Mouse (Mus musculus): ENCODE data around the gene Mfsd9.

Gene Mfsd9

DNA sequence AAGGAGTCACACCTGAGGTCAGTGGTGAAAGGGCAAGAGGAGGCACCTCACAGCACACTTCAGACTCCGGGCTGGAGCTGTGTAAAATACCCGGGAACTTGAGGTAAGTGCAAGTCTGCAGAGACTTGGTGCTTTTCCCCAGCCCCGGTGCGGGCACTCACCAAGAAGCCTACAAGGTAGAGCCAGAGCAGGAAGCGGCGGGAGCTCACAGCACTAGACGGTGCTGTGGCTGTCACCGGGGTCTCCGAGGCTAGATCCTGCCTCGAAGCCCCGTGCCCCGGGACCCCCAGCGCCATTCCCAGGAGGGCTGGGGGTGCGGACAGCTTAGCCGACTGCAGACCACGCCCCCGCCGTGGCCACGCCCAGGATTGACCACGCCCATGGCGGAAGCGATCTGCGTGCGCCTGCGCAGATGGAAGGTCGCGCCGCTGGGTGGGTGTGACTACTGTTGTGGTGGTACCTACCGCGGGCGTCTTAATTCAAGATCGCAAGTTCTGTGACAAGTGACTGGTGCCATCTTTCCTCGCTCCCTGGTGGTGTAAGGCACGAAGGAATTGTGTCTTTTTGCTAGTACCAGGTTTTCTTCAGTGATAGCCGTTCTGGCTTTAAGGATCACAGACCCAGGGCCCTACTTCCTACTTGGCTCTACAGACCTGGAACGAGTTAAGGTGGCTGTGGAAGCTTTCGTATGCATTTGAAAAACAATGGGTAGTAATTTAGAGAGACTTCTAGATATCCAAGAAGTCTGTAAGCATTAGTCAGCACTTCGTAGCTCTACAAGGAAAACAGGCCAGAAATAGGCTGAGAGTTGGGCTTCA, at the start of gene Mfsd9:
TSS of gene Mfsd9 (minus strand) at position 364 of the 818 bp plus-strand sequence.
- peak; percentile 96 for DNase-seq

DNA sequence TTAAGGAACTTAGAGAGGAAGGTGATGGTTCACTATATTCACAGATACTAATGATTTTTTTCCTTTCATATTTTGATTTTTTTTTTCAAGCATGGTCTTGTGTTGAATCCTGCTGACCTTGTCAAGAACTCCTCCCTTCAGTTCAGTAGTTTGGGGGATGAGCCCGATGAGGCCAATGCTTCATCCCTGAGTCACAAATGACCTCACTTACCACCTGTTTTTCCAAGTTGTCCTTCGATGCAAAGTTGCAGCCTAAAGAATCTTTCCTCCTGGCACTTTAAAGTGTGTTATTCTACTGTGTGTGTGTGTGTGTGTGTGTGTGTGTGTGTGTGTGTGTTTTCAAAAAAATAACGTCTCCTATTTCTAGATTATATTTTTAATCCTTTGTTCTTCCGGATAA, 45.0 kb upstream of the Mfsd9 start:
- DNase-seq, result no peak

DNA sequence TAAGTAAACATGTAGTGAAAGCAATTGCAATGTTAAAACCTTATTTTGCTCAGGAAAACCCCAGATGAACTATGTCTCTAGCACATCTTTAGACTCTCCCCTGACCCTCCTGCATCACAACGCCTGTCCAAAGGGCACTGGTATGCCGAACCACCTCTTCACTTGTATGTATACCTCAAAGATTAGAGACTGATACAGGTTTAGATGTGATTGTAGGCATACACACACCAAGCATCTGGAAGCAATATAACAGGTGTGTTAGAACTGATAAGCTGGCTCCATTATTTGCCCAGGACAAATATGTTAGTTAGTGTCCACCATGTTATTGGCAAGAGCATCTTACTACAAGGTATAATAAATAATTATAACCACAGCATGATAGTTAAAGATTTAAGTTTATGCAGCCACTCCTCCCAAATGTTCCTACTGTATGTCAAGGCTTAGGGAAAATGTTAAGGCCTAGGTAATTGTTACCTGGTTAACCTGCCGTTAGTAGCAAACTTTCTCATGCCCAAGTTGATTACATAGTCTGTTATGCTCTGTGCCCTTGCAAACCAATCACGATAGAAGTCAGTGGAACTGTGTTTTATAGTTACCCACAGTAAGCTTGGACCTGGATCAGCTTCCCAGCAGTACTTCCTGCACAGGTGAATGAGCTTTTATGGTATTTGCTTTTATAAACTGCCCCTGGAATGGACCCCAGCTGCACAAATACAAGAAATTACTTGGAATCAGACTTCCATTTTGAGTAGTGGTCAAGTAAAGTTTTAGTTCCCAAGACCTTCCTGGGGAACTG, 40.4 kb upstream of the Mfsd9 start:
- no peak for DNase-seq

DNA sequence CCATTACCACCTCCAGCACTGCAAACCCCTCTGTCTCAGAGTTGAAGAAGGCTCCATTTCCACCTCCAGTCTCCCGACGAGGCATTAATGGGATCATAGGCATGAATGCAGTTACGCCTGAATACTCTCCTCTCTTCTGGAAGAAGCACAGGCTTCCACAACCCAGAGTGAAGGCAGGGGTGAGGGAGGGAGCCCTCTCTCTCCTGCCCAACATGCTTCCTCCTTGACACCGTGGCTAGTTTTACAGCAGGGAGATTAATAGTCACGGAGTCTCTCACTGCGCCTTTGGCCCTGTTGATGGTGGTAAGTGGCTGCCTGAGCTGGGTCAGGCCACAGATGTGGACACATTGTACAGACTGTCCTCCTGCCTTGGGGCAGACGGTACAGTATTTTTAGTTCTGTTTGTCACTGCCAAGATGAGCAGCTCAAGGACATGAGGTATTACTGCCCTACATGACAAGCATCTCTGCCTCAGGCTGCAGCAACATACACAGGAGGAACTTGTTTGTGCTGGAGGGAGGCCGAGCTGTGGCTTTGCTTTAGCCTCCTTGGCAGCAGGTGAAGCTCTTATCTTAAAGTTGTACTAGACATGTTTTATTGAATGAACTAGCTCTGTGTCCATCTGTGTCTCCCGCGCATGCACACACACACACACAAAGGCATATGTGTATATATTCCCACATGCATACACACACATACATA, 38.9 kb upstream of the Mfsd9 start:
- no peak for DNase-seq

DNA sequence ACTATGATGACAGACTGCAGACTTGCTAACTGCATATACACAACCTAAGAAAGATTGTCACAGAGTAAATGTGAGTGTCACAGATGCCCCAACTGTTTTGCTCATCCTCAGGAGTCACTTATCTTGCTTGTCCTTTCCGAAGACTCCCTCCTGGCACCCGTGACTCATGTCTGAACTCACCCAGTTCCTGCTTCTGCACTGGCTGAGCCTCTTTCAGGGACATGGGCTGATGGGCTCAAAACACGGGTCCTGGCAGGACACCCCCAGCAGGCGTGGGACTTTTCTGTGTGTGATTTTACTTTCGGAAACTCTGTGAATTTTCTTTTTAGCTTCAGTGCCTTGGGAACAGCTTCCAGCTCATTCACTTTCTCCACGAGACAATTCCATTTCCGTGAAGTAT, 35.3 kb upstream of the Mfsd9 start:
- DNase-seq, result no peak

DNA sequence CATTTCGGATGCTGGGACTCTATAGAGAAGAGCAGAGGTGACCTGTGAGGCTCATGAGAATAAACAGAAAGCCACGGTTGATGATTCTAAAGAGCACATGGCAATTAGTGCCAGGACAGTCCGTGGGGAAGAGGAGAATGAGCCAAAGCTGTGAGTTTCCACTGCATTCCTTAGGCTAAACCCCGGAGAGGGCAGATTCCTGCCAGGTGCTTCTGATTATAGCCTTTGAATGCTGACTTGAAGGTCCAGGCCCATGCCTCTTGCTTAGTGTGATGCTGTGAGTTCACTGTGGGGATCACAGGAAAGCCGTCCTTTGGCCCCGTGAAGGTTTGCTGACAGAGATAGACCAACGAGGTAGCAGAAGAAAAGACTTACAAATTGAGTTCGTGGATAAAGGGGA, 34.4 kb upstream of the Mfsd9 start:
- no peak for DNase-seq

DNA sequence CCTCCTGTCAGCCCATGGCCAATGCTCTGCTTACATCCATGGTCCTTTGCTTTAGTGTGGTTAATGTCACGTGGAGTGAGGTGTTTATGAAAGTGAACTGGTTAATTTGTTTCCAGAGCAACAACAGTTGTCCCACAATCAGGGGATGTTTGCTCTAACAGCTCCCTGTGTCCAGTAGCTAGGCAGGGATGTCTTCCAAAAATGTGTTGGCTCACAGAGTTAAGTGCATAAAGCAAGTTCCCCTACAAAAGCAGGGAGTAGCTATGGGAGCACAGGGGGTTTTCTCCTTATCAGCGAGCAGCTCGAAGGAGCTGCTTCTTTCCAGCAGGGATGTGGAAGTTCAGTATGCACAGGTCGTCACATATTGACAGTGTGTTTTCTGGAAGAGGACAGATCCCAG, 34.0 kb upstream of the Mfsd9 start:
- DNase-seq, result no peak

DNA sequence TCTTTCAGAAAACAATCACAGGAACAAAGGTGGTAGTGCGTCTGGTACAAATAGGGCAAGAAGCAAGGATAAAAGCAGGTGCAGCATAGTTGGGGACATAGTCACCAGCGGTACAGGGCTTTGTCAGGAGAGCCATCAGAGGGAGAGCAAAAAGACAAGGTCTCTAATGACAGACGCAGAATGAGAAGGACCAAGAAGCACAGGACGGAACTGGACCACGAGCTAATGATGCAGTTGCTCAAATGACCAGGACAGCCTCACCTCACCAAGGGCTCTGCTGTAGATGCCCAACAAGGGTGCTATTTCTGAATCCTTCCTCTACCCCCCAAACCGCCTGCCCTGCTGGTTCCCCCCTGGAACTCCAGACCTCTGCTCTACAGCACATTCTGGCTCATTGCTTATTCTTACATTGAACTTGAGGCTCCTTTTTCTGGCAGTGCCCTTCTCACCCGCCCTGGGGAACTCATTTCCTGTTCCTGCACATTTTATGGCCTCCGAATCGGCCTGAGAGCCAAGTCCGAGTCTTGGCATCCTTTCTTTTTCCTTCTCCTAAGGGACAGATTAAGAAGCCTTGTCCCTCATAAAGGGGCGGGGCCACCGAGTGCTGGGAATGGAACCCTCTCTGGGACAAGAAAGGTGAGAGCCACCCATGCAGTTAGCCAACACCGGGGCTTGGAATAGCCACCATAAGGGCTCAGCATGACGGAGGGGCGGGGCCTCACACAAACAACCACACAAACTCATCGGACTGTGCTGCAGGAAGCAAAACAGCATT, 24.8 kb upstream of the Mfsd9 start:
- no peak for DNase-seq

DNA sequence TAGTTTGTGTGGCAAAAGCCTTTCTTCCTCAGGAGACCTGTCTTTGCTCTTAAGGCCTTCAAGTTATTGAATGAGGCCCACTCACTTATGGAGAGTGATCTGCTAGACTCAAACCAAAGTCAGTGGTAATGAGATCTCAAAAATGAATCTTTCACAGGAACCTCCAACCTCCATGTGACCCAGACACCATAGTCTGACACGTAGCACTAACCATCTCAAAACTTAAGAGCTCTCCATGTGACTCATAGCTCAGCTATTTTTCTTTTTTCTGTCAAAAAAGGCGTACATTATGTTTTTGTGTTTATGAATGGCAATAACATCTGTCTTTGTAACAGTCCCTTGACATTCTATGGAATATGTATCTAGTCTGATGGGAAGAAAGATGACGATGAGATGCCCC, 18.2 kb upstream of the Mfsd9 start:
- no peak for DNase-seq

DNA sequence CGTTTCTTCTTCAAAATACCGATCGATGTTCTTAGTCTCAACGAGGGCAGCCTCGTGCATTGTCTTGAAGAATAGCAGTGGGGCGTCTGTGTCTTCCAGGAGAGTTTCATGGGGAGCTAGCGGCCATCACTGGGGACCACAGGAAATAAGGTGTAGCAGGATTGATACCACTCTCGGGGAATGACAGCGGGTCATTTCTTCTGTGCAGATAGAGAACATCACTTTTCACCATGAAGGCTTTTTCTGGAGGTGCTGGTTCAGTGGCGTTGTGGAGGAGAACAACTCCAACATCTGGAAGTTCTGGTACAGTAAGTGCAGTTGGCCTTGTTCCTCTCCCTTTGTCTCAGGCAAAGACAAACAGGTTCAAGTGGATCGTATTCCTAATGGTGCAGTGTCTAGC, 15.4 kb upstream of the Mfsd9 start:
- DNase-seq, result no peak

DNA sequence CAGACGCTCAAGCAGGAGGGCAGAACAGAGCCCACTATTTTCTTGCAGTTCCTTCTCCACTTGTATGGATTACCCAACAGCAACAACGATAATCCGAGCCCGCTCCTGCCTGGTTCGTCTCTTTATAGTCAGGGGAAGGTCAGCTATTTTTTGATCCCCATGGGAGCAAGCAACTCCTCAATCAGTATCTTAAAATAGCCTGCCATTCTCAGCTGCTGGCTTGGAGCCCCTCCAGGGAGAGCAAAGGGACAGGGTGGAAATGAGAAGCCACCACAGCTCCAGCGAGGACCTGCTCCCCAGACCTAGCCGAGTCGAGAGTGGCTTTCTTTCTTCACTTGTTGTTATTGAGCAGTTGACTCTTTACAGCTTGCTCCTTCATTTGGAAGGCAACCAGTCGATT, 14.9 kb upstream of the Mfsd9 start, which contains the start of gene Tmem182:
TSS of gene Tmem182 (plus strand) at position 251 of the 400 bp plus-strand sequence.
- DNase-seq, result no peak

DNA sequence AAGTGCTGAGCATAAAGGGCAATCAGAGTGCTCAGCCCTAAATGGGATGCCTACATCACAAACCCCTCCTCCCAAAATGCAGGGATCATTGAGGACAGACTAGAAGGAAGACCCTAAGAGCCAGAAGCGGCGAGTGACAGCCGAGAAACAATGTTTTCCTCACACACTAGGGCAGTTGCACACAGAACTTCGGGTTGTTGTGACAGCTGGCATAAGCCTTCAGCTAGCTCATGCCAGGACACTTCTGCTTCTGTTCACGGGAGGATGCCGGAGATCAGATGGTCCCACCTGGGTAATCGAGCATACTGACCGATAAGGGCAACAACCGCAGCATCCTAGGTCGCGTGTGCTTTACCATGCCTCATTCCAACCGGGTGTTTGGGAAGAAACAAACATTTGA, 13.6 kb upstream of the Mfsd9 start:
- DNase-seq, result no peak

DNA sequence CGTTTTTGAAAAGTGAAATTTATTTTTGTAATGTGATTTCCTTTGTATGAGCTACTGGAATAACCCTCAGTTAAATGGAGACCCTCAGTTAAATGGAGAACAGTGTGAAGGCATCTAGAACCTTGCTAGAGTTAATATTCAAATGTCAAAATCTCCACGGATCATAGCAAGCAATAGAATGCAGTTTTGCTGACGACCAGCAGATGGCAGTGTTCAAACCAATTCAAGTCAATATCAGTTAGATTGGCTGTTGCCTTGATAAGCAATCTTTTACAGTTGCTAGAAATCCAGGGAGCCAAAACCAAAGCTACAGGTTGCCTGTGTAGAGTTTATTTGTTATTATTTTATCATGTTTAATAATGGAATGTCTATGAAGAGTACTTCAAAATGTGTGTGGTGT, 12.3 kb upstream of the Mfsd9 start:
- peak; percentile 62 for DNase-seq

DNA sequence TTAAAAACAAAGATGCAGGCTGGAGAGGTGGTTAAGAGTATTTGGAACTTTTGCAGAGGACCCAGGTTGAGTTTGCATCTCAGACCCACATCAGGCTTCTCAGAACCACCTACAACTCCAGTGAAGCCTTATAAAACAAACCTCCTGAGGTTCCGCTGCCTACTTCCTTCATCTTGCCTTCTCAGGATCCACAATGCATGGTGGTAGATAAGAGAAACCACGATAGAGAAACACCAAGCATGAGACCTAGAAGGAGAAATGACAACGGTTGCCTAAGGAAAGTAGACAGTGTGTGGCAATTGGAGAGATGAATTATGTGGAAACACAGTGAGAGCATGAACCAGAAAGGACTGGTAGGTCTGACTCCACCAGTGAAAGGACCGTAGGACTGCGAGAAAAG, 10.4 kb upstream of the Mfsd9 start:
- no peak for DNase-seq

DNA sequence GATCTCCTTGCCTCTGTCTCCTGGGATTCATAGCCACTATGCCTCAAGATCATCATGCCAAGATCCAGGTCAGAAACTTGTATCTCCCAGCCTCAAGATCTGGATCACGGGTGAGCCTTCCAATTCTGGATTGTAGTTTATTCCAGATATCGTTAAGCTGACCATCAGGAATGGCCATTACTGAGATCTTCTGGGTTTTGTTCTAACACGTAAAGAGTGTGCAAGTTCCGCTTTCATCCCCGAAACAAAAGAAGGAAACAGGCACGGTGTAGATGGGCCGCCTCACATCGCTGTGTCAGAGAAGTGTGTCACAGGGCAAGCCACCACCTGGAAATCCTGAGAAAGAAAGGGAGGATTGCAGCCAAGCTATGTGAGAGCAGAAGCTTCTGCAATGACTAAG, 8.6 kb upstream of the Mfsd9 start:
- DNase-seq, result no peak

DNA sequence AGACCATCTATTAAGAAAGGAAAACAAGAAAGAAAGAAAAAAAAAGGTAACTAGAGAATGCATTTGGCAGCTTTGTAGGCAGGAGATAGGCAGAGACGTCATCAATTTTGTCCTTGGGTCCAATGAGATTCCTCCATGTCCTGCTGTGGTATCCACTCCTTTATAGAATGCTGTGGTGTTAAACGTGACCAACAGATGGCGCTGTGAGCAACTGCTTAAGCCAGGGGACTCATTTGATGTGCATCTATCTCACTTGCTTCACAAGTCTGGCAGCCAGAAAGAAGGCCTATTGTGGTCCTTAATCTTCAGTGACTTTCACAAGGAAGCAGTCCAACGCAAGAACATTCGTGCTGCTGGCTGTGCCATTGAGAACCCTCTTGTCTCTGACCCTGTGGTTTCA, 6.9 kb upstream of the Mfsd9 start:
- peak; percentile 78 for DNase-seq

DNA sequence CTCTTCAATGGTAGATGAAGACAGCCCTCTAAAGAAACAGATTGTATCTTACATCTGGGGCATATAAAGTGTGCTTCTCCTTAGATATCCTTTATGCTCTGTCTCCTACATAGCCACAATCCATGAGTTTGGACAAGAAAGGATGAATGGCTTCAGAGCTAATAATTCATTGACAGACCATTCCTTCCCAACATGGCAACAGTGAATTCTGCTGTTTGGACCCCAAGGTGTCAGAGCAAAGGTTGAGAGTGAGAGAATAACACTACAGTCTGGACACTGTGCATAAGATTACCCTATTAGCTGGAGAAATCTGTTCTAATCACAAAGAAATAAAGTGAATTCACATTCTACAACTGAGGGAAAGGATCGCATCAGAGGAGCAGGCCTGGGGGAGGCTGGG, 5.0 kb upstream of the Mfsd9 start:
- DNase-seq, result no peak

DNA sequence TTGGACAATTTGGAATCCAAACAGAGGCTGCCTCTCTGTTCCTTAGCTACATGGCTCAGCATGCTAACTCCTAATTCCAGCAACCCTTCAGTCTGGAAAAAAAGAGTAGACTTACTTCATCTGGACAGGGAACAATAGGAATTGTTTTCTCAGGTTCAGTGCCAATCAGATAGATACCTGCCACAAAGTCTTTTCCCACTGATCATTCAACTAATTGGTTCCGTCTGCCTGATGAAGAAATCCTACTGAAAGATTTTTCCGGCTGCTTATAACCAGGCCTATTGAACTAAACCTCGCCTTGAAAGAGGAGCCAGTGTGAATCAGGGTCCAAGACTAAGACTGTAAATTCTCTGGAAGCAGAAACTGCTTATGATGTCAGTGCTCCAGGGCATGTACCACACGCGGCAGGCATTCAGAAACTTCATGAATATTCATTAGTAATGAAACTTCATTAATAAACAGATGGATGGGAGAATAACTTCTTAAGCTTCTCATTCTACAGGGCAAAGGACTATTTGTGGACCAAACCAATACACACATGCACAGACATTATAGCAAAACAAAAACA, 737 bp downstream of the Mfsd9 start:
- DNase-seq, result no peak

DNA sequence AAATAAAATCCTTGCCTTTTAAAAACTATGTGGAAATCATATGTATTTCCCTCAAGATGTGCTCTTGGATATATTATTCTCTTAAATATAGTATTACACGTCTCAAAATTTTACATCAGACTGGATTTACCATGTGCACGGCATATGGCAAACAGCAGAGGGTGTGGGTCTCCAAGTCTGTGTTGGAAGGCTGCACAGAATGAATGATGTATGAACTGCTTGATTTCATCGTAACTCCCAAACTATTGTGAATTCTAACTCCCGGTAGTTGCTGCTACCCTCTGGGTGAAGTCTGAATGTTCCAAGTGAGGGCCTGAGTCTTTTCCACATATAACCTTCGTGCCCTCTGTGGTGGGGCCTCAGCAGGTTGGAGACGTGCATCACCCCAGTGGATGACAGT, 1.5 kb downstream of the Mfsd9 start:
- no peak for DNase-seq

DNA sequence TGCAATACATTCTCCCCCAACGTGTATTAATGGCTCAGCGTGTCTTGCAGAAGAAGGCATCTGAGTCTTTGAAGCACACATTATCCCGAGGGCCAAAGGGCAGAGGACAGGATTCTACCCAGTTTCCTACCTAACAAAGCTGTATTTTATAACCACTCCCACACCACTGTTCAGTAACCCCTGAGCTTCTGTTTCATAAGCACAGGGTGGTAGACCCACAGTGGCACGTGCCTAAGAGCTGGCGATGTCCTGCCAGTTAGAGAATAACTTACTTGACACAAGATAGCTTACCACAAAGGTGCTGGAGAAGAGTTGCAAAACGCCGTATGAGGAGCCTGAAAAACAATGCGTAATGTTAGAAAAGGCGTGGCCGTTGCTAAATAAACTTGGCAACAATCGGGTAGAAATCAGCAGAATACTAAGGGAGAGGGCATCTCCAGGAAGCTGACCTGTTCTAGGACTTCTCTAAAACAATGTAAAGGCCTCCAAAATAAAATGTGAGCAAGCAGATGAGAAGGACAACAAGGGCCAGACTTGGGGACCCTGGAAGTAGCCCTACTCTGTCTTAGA, 4.5 kb downstream of the Mfsd9 start:
- DNase-seq, result no peak

DNA sequence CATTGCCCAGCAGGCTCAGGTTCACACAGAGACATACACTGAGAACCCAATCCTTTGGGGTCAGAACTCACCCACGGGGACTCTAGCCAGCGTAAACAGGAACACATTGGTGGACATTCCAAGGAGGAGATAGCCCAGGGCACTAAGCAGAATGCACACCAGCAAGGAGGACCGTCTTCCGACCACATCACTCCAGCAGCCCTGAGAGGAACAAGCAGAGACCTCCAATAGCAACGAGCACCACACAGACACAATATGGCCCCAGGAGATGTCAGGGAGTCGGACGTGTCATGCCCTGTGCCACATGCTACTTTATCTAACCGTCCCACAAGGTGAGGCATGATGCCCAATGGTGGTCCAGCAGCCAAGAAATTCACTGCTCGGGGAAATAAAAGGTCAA, 6.2 kb downstream of the Mfsd9 start:
- DNase-seq, result no peak

DNA sequence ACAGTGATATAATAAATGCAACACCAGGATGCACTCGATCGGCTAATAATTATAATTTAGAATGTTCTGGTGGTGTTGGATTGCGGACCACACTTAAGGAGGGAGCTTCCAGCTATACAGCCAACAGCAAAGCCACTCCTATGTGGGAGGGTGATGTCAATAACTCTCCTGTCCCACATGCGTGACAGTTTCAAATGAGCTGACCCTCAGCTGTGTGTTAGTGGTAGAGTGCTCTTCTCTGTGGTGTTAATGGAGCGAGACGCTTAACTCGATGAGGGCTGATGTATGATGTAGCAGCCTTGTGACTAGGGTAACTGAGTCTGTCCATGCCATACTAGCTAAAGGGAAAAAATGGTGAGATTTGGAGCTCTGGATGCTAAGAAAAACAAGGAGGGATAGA, 7.0 kb downstream of the Mfsd9 start:
- DNase-seq, result no peak
